Mouse (Mus musculus): ENCODE results near the gene Tub. TPM values are rescaled to one million over a fixed set of nuclear protein-coding genes. Genes with fewer than 3 reads are reported as not detected.

The Tub gene
- total RNA-seq, 2 experiments from 2014 or later = 140 to 148 TPM

GRCm38 (mm10) chr7:109012998-109013625, 63.0 kb downstream of the Tub start:
- H3K4me3 ChIP-seq = peak overlapping the region; percentile 74
- no peak for TF ChIP-seq CTCF (IDR thresholded peaks at IDR 0.05)
- DNase-seq (ENCODE audit: extremely low spot score in 1 of 2, low spot score in 2 of 2) = peak; percentile 51 to 58
- intact Hi-C loops (cut with DNase I) = no loop called here
- peak overlapping the region; percentile 94 for H3K27ac ChIP-seq

GRCm38 (mm10) chr7:109014851-109015250, 64.7 kb downstream of the Tub start:
- TF ChIP-seq CTCF (IDR thresholded peaks at IDR 0.05) = no peak
- intact Hi-C loops (cut with DNase I) = no loop called here
- 0 out of 2 replicates have a peak overlapping the region, but pooled peaks have one; percentile 15 for H3K4me3 ChIP-seq
- H3K27ac ChIP-seq = peak overlapping the region; percentile 71; the same call in 1 of the 2 replicates
- no peak for DNase-seq (ENCODE audit: extremely low spot score in 1 of 2, low spot score in 2 of 2)

GRCm38 (mm10) chr7:109016378-109016923, 66.3 kb downstream of the Tub start:
- H3K27ac ChIP-seq = peak overlapping the region; percentile 34; the same call in 1 of the 2 replicates
- intact Hi-C loops (cut with DNase I) = no loop called here
- DNase-seq (ENCODE audit: extremely low spot score in 1 of 2, low spot score in 2 of 2) = no peak
- TF ChIP-seq CTCF (IDR thresholded peaks at IDR 0.05) = no peak
- no peak overlapping the region for H3K4me3 ChIP-seq

- DNase-seq (ENCODE audit: extremely low spot score in 1 of 2, low spot score in 2 of 2) = no peak
- peak; percentile 9 for TF ChIP-seq CTCF (IDR thresholded peaks at IDR 0.05)
- intact Hi-C loops (cut with DNase I) = no loop called here
- Histone ChIP-seq H3K4me3 (no peak overlapping the region), H3K27ac (no peak overlapping the region)
These were observed 69.1 kb downstream of the Tub start for GRCm38 (mm10) chr7:109019243-109019642.

GRCm38 (mm10) chr7:109021428-109021827, 71.3 kb downstream of the Tub start:
- intact Hi-C loops (cut with DNase I) = loop anchor here (1.0 kb wide), 1 partner anchor 54 kb away; no protein-coding TSS in a partner anchor
- peak; percentile 73 to 74 for DNase-seq (ENCODE audit: extremely low spot score in 1 of 2, low spot score in 2 of 2)
- H3K4me3 ChIP-seq = no peak overlapping the region
- peak overlapping the region; percentile 36; the same call in 1 of the 2 replicates for H3K27ac ChIP-seq
- TF ChIP-seq CTCF (IDR thresholded peaks at IDR 0.05) = peak; percentile 83

- no peak for TF ChIP-seq CTCF (IDR thresholded peaks at IDR 0.05)
- Histone ChIP-seq H3K27ac (peak overlapping the region; percentile 10; the same call in 1 of the 2 replicates), H3K4me3 (no peak overlapping the region)
- intact Hi-C loops (cut with DNase I) = no loop called here
- no peak for DNase-seq (ENCODE audit: extremely low spot score in 1 of 2, low spot score in 2 of 2)
These were observed 75.6 kb downstream of the Tub start for GRCm38 (mm10) chr7:109025743-109026142.

- TF ChIP-seq CTCF (IDR thresholded peaks at IDR 0.05) = no peak
- intact Hi-C loops (cut with DNase I) = no loop called here
- Histone ChIP-seq H3K4me3 (no peak overlapping the region), H3K27ac (peak overlapping the region; percentile 25)
- no peak for DNase-seq (ENCODE audit: extremely low spot score in 1 of 2, low spot score in 2 of 2)
These were observed 76.8 kb downstream of the Tub start for GRCm38 (mm10) chr7:109026976-109027375.

- intact Hi-C loops (cut with DNase I) = loop anchor here (1.0 to 2.0 kb wide), 3 partner anchors 61 to 213 kb away; no protein-coding TSS in a partner anchor
- H3K27ac ChIP-seq = peak overlapping the region; percentile 25
- TF ChIP-seq CTCF (IDR thresholded peaks at IDR 0.05) = no peak
- H3K4me3 ChIP-seq = no peak overlapping the region
- no peak for DNase-seq (ENCODE audit: extremely low spot score in 1 of 2, low spot score in 2 of 2)
These were observed 77.6 kb downstream of the Tub start for GRCm38 (mm10) chr7:109027721-109028120.

- H3K27ac ChIP-seq = peak overlapping the region; percentile 25
- no peak overlapping the region for H3K4me3 ChIP-seq
- peak; percentile 87 for TF ChIP-seq CTCF (IDR thresholded peaks at IDR 0.05)
- intact Hi-C loops (cut with DNase I) = loop anchor here (1.0 to 2.0 kb wide), 3 partner anchors 61 to 214 kb away; no protein-coding TSS in a partner anchor
- DNase-seq (ENCODE audit: extremely low spot score in 1 of 2, low spot score in 2 of 2) = peak; percentile 67 to 76
These were observed 78.1 kb downstream of the Tub start for GRCm38 (mm10) chr7:109028204-109028603.

GRCm38 (mm10) chr7:109029961-109030465, 79.9 kb downstream of the Tub start:
- no peak overlapping the region for H3K4me3 ChIP-seq
- no peak for TF ChIP-seq CTCF (IDR thresholded peaks at IDR 0.05)
- H3K27ac ChIP-seq = no peak overlapping the region
- intact Hi-C loops (cut with DNase I) = loop anchor here (2.0 kb wide), 1 partner anchor 63 kb away; no protein-coding TSS in a partner anchor
- DNase-seq (ENCODE audit: extremely low spot score in 1 of 2, low spot score in 2 of 2) = no peak

- intact Hi-C loops (cut with DNase I) = no loop called here
- Histone ChIP-seq H3K27ac (no peak overlapping the region), H3K4me3 (no peak overlapping the region)
- no peak for DNase-seq (ENCODE audit: extremely low spot score in 1 of 2, low spot score in 2 of 2)
- TF ChIP-seq CTCF (IDR thresholded peaks at IDR 0.05) = no peak
These were observed 81.2 kb downstream of the Tub start for GRCm38 (mm10) chr7:109031331-109031730.

- no peak for DNase-seq (ENCODE audit: extremely low spot score in 1 of 2, low spot score in 2 of 2)
- Histone ChIP-seq H3K4me3 (no peak overlapping the region), H3K27ac (no peak overlapping the region)
- intact Hi-C loops (cut with DNase I) = no loop called here
- peak; percentile 46 for TF ChIP-seq CTCF (IDR thresholded peaks at IDR 0.05)
These were observed 81.9 kb downstream of the Tub start for GRCm38 (mm10) chr7:109032054-109032453.
